Mouse (Mus musculus) gonadal fat pad, adult 2 months (tissue): ENCODE measurements around the gene Gm20481. TPM values are rescaled to one million over a fixed set of nuclear protein-coding genes. Genes with fewer than 3 reads are reported as not detected.

Experiments
- polyA plus RNA-seq: library from polyadenylated mRNA; depleted of rRNA; stranded (reverse); fragments of >200 nt; gene quantifications from 2 replicates; pipeline ENCODE4 v1.2.3, GENCODE M21; 2012; rRNA removed

Gene Gm20481
- polyA plus RNA-seq, 1 experiment: 0.24 TPM

Other genes with a start within 250 kb of the Gm20481 start
- gene C4b, start 226.0 kb upstream of the Gm20481 start, polyA plus RNA-seq: 138 and 171 TPM in 2 replicates
- gene Cyp21a1, start 165.4 kb upstream of the Gm20481 start, polyA plus RNA-seq: 0.28 and 0.29 TPM in 2 replicates
- 37.7 and 59.7 TPM in 2 replicates for gene Stk19, start 133.0 kb upstream of the Gm20481 start, polyA plus RNA-seq
- gene Dxo, start 132.9 kb upstream of the Gm20481 start, polyA plus RNA-seq: 62.6 and 64.9 TPM in 2 replicates
- gene Skiv2l, start 119.7 kb upstream of the Gm20481 start, polyA plus RNA-seq: 91.1 and 93.8 TPM in 2 replicates
- 53.8 and 77.2 TPM in 2 replicates for gene Nelfe, start 119.5 kb upstream of the Gm20481 start, polyA plus RNA-seq
- gene Cfb, start 107.4 kb upstream of the Gm20481 start, polyA plus RNA-seq: 70.2 and 140 TPM in 2 replicates
- gene Zbtb12, start 90.4 kb upstream of the Gm20481 start, polyA plus RNA-seq: 14.5 and 14.8 TPM in 2 replicates
- not detected in 2 replicates for gene Gm20547, start 87.9 kb upstream of the Gm20481 start, polyA plus RNA-seq
- gene C2, start 71.6 kb upstream of the Gm20481 start, polyA plus RNA-seq: 54.9 and 69.0 TPM in 2 replicates
- gene Ehmt2, start 71.4 kb upstream of the Gm20481 start, polyA plus RNA-seq: 230 TPM in 2 replicates
- gene Slc44a4, start 55.4 kb upstream of the Gm20481 start, polyA plus RNA-seq: 48.4 and 50.0 TPM in 2 replicates
- gene Neu1, start 38.7 kb upstream of the Gm20481 start, polyA plus RNA-seq: 113 and 155 TPM in 2 replicates
- gene Hspa1b, start 10.7 kb upstream of the Gm20481 start, polyA plus RNA-seq: 58.3 and 104 TPM in 2 replicates
- gene Hspa1a, start 2.2 kb downstream of the Gm20481 start, polyA plus RNA-seq: 37.0 and 50.4 TPM in 2 replicates
- 2.4 and 4.4 TPM in 2 replicates for gene Hspa1l, start 2.8 kb downstream of the Gm20481 start, polyA plus RNA-seq
- gene Lsm2, start 11.9 kb downstream of the Gm20481 start, polyA plus RNA-seq: 36.8 and 54.6 TPM in 2 replicates
- 127 and 175 TPM in 2 replicates for gene Vars, start 31.1 kb downstream of the Gm20481 start, polyA plus RNA-seq
- gene Vwa7, start 46.7 kb downstream of the Gm20481 start, polyA plus RNA-seq: 1.2 and 1.3 TPM in 2 replicates
- 3.0 and 3.4 TPM in 2 replicates for gene Sapcd1, start 58.1 kb downstream of the Gm20481 start, polyA plus RNA-seq
- gene Msh5, start 76.8 kb downstream of the Gm20481 start, polyA plus RNA-seq: 4.7 and 5.2 TPM in 2 replicates
- gene Clic1, start 80.1 kb downstream of the Gm20481 start, polyA plus RNA-seq: 129 and 133 TPM in 2 replicates
- 54.7 and 62.7 TPM in 2 replicates for gene Ddah2, start 89.1 kb downstream of the Gm20481 start, polyA plus RNA-seq
- gene Ly6g6c, start 95.5 kb downstream of the Gm20481 start, polyA plus RNA-seq: 0.61 and 0.66 TPM in 2 replicates
- gene Mpig6b, start 96.3 kb downstream of the Gm20481 start, polyA plus RNA-seq: 1.5 and 3.3 TPM in 2 replicates
- gene Ly6g6e, start 107.0 kb downstream of the Gm20481 start, polyA plus RNA-seq: 19.1 and 23.4 TPM in 2 replicates
- 15.7 and 17.2 TPM in 2 replicates for gene Ly6g6d, start 108.2 kb downstream of the Gm20481 start, polyA plus RNA-seq
- 0.09 TPM in 1 of 2 replicates, not detected in the other for gene Ly6g6f, start 115.7 kb downstream of the Gm20481 start, polyA plus RNA-seq
- 211 and 233 TPM in 2 replicates for gene Abhd16a, start 119.4 kb downstream of the Gm20481 start, polyA plus RNA-seq
- gene Ly6g5c, start 138.4 kb downstream of the Gm20481 start, polyA plus RNA-seq: 2,220 and 3,034 TPM in 2 replicates
- gene Ly6g5b, start 145.5 kb downstream of the Gm20481 start, polyA plus RNA-seq: 1,986 and 2,407 TPM in 2 replicates
- gene Gpank1, start 151.5 kb downstream of the Gm20481 start, polyA plus RNA-seq: 9.4 and 10.1 TPM in 2 replicates
- gene Csnk2b, start 152.1 kb downstream of the Gm20481 start, polyA plus RNA-seq: 397 and 504 TPM in 2 replicates
- 6.4 and 7.7 TPM in 2 replicates for gene D17H6S53E, start 156.5 kb downstream of the Gm20481 start, polyA plus RNA-seq
- gene Apom, start 162.1 kb downstream of the Gm20481 start, polyA plus RNA-seq: 0.11 and 0.49 TPM in 2 replicates
- 170 and 187 TPM in 2 replicates for gene Bag6, start 165.3 kb downstream of the Gm20481 start, polyA plus RNA-seq
- 218 and 257 TPM in 2 replicates for gene Prrc2a, start 195.0 kb downstream of the Gm20481 start, polyA plus RNA-seq
- 2.5 and 3.4 TPM in 2 replicates for gene Aif1, start 206.2 kb downstream of the Gm20481 start, polyA plus RNA-seq
- gene Lst1, start 218.5 kb downstream of the Gm20481 start, polyA plus RNA-seq: 15.3 and 20.2 TPM in 2 replicates
- 2.7 and 3.2 TPM in 2 replicates for gene Ltb, start 224.5 kb downstream of the Gm20481 start, polyA plus RNA-seq
- gene Tnf, start 232.1 kb downstream of the Gm20481 start, polyA plus RNA-seq: 0.82 and 1.3 TPM in 2 replicates
- 0.28 TPM in 2 replicates for gene Lta, start 235.4 kb downstream of the Gm20481 start, polyA plus RNA-seq